Mouse (Mus musculus) cerebellum, adult 2 months (tissue): Measurements from ENCODE around the gene Zfp867.

Source experiments
- CTCF ChIP-seq: fragments of 200-500 bp; IDR thresholded peaks from 2 replicates; pipeline ENCODE4 v1.5.1; 2011; ENCODE audit warnings: low read depth, mild to moderate bottlenecking, control low read depth, low read length, moderate library complexity, borderline replicate concordance; ENCODE audit not compliant: insufficient read depth
- POLR2A ChIP-seq: fragments of 200-500 bp; IDR thresholded peaks from 2 replicates; pipeline ENCODE4 v1.6.1; 2011; ENCODE audit warnings: low read length, control low read depth, borderline replicate concordance; ENCODE audit not compliant: insufficient read depth

DNA sequence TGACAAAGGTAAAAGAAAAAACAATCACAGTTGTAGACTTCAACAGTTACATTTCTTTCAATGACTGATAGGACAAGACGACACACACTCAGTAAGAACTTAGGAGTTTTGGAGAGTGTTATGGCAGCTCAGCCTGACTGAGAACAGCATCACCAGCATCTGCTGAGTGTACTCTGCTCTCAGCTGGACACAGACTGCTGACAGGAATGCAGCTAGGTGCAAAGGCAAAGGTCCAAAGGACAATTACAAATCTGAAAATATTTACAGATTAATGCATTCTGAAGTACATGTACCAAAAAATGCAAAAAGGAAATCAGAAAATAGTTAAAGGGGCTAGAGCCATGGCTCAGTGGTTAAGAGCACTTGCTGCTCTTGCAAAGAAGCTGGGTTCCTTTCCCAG lies 42.3 kb downstream of the Zfp867 start:
- no peak for TF ChIP-seq POLR2A
- no peak for TF ChIP-seq CTCF
